Mouse (Mus musculus) myocyte (in vitro differentiated cells): ENCODE results near the gene Pprc1.

ENCODE experiments used
- MAX ChIP-seq: IDR thresholded peaks from one replicate; pipeline ENCODE4 v1.6.1; 2011; ENCODE audit warnings: low read depth, mild to moderate bottlenecking, control low read depth
- POLR2A ChIP-seq: IDR thresholded peaks from one replicate; pipeline ENCODE4 v1.6.1; 2011; ENCODE audit warnings: low read depth, mild to moderate bottlenecking, control low read depth, moderate library complexity; ENCODE audit not compliant: insufficient read length
- POLR2AphosphoS2 ChIP-seq: IDR thresholded peaks from one replicate; pipeline ENCODE4 v1.6.1; 2011; ENCODE audit warnings: low read depth, control low read depth; ENCODE audit not compliant: insufficient read length
- TCF12 ChIP-seq: IDR thresholded peaks from one replicate; pipeline ENCODE4 v1.6.1; 2011; ENCODE audit warnings: mild to moderate bottlenecking, control low read depth; ENCODE audit not compliant: poor library complexity, insufficient read depth, severe bottlenecking
- USF1 ChIP-seq: IDR thresholded peaks from one replicate; pipeline ENCODE4 v1.6.1; 2011; ENCODE audit warnings: low read depth, mild to moderate bottlenecking, control low read depth, moderate library complexity

DNA sequence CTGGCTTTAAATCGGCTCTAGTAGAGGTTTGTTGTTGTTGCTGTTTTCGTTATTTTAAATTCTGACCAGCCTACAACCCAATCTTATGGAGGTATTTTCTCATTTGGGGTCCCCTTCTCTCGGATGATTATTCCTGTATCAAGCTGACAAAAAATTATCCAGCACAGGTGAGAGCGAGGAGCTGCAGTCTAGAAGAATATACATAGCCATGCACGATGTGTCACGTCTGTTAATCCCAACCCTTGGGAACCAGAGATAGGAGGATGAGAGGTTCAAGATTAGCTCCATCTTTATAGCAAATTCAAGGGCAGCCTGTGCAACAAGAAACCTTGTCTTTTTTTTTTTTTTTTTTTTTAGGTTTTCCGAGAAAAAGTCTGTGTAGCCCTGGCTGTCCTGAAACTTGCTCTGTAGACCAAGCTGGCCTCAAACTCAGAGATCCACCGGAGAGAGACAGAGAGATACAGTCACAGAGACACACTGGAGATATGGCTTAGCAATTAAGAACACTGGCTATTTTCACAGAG lies 45.9 kb upstream of the Pprc1 start:
- TF ChIP-seq POLR2A (no peak), POLR2AphosphoS2 (no peak), MAX (no peak), TCF12 (no peak), USF1 (no peak)
